Mouse (Mus musculus) olfactory bulb, adult 2 months (tissue): Measurements from ENCODE around the gene Cox8b.
A peak's percentile ranks its signal among the peaks of the same experiment; 100 is the strongest.

Experiments
- CTCF ChIP-seq: fragments of 200-500 bp; IDR thresholded peaks from 2 replicates; pipeline ENCODE4 v1.5.1; 2012; ENCODE audit warnings: low read depth, mild to moderate bottlenecking, low read length, moderate library complexity; ENCODE audit not compliant: insufficient read depth
- POLR2A ChIP-seq: fragments of 200-500 bp; IDR thresholded peaks from 2 replicates; pipeline ENCODE4 v1.6.1; 2012; ENCODE audit warnings: mild to moderate bottlenecking, low read depth, low read length, moderate library complexity; ENCODE audit not compliant: insufficient read depth

DNA sequence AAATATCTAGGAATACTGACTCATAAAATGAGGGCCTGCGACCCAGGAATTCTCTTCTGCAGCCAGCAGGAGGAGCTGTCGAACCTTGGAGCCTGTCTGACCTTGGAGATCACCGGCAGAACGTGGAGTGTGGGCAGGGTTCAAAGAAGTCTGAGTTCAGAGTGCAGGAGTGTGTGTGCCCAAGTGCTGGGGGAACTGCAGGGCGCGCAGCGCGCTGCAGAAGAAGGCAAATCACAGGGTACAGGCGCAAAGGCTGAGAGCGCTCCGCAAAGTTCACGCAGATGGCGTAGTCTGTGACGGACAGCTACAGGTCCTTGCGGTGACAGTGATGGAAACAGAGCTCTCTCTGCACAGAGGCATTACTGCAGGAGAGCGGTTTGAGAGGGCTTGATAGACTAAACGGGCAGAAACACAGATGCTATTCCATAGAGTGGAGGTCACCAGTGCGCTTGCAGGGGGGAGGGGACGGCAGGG lies 8.4 kb upstream of the Cox8b start:
- TF ChIP-seq CTCF (peak; percentile 76), POLR2A (no peak)
